Mouse (Mus musculus) fat pad, adult 2 months (tissue): ENCODE data around the gene Pacs2.
A peak's percentile ranks its signal among the peaks of the same experiment; 100 is the strongest.

Experiments used
- DNase-seq: peaks from one replicate; pipeline ENCODE4 v3.0.0-alpha.2; 2011; ENCODE audit warnings: low read depth, low spot score; ENCODE audit errors: extremely low read depth

Gene Pacs2

GRCm38 (mm10) chr12:113075486-113075885 lies 61.2 kb downstream of the Pacs2 start:
- no peak for DNase-seq

- no peak for DNase-seq
Measured at GRCm38 (mm10) chr12:113087276-113087675, 73.0 kb downstream of the Pacs2 start.

GRCm38 (mm10) chr12:113088026-113088425 lies 73.7 kb downstream of the Pacs2 start:
- DNase-seq, result no peak

- no peak for DNase-seq
Measured at GRCm38 (mm10) chr12:113089107-113089506, 74.8 kb downstream of the Pacs2 start.

GRCm38 (mm10) chr12:113090053-113090452 lies 75.7 kb downstream of the Pacs2 start:
- no peak for DNase-seq

- no peak for DNase-seq
Measured at GRCm38 (mm10) chr12:113097040-113097439, 82.7 kb downstream of the Pacs2 start.

GRCm38 (mm10) chr12:113097749-113098281 lies 83.5 kb downstream of the Pacs2 start, which contains the start of gene Mta1:
Mta1 (plus strand) TSS chr12:113098278.
- no peak for DNase-seq

- no peak for DNase-seq
Measured at GRCm38 (mm10) chr12:113098530-113099151, 84.3 kb downstream of the Pacs2 start.

- no peak for DNase-seq
Measured at GRCm38 (mm10) chr12:113099470-113100237, 85.3 kb downstream of the Pacs2 start.

- DNase-seq, result no peak
Measured at GRCm38 (mm10) chr12:113100448-113101076, 86.3 kb downstream of the Pacs2 start.

GRCm38 (mm10) chr12:113101251-113101960 lies 87.1 kb downstream of the Pacs2 start:
- no peak for DNase-seq

- DNase-seq, result no peak
Measured at GRCm38 (mm10) chr12:113102461-113102860, 88.2 kb downstream of the Pacs2 start.

GRCm38 (mm10) chr12:113103846-113104451 lies 89.6 kb downstream of the Pacs2 start:
- no peak for DNase-seq

GRCm38 (mm10) chr12:113106386-113106785 lies 92.1 kb downstream of the Pacs2 start:
- DNase-seq, result no peak

GRCm38 (mm10) chr12:113107431-113108124 lies 93.3 kb downstream of the Pacs2 start:
- no peak for DNase-seq

GRCm38 (mm10) chr12:113108528-113109283 lies 94.4 kb downstream of the Pacs2 start:
- DNase-seq, result peak; percentile 34

GRCm38 (mm10) chr12:113109801-113110200 lies 95.5 kb downstream of the Pacs2 start:
- DNase-seq, result no peak

GRCm38 (mm10) chr12:113114141-113114540 lies 99.8 kb downstream of the Pacs2 start:
- DNase-seq, result no peak

GRCm38 (mm10) chr12:113114856-113115538 lies 100.7 kb downstream of the Pacs2 start:
- no peak for DNase-seq
